Mouse (Mus musculus): ENCODE measurements around the gene Ovca2.

Ovca2 gene

DNA sequence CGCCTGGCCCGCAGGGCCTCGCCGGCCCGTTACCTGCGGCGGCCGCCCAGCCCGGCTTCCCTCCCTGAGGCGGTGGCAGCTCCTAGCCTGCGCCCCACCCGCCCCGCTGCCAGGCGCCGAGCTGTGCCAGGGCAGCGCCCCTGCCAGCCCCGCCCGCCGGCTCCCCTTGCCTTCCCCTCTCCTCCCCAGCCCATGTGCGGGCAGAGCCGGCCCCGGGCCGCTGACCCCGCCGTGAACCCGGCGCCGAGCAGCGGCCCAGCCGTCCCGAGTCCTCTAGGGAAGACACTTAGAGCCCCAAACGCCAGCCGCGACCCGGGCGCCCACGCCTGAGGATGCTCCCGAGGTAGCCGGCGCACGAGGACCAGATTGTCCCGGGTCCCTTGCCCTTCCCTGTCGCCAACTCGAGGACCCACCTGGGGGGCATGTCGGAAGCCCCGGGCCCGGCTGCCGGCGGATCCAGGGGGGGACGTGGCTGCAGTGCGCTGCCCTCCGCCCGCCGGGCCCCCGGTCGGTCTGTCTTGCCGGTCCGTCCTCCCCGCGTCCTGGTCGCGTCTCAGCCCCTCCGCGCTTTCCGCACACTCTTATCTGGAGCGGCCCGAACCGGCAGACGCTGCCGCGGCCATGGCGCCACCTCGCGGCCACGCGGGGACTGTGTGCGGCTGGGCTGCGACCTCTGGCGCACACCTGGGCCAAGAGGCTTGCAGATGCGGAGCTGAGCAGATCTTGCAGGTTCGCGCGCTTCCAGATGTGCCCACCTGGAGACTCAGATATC, 9.9 kb downstream of the Ovca2 start:
- DNase-seq: peak; percentile 75

DNA sequence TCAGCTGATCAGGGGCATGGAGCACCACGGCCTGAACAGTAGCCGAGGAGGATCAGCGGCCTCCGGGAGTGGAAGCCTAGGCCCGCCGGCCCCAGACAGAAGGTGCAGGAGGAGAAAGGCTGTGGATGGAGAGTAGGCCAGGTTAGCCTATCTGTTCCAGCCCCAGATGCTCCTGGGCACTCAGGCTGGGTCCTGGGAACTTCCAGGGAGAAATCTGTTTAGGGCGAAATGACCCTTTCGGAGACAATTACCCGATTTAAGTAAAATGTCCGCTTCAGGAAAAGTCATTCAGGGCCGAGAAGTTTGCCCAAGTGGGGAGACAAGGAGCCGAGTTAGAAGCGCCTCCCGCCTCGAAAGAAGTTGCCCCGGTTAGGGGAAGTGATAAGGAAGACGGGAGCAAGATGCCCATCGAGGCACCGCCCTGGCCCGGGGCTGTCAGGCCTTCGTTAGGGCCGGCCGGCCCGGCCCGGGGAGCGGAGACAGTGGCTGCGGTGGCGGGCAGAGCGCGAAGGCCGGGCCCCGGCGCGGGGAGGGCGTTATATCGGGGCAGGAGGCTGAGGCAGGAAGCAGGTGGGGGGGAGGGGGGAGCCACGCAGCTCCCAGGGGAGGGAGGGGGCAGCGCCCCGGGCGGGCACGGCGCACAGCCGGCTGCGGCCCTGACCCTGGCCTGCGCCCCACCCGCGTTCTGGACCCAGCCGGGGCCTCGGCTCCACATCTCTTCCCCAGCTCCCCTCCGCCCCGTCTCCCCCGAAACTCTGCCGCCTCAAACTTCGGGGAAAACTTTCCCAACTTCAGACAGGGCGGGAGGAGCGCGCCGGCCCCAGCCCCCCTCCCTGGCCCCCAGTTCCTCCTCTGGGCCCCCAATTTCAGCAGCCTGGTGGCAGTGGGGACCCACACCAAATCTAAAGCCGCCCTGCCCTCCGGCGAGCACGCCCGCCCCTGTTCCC, 10.7 kb downstream of the Ovca2 start:
- DNase-seq: no peak

DNA sequence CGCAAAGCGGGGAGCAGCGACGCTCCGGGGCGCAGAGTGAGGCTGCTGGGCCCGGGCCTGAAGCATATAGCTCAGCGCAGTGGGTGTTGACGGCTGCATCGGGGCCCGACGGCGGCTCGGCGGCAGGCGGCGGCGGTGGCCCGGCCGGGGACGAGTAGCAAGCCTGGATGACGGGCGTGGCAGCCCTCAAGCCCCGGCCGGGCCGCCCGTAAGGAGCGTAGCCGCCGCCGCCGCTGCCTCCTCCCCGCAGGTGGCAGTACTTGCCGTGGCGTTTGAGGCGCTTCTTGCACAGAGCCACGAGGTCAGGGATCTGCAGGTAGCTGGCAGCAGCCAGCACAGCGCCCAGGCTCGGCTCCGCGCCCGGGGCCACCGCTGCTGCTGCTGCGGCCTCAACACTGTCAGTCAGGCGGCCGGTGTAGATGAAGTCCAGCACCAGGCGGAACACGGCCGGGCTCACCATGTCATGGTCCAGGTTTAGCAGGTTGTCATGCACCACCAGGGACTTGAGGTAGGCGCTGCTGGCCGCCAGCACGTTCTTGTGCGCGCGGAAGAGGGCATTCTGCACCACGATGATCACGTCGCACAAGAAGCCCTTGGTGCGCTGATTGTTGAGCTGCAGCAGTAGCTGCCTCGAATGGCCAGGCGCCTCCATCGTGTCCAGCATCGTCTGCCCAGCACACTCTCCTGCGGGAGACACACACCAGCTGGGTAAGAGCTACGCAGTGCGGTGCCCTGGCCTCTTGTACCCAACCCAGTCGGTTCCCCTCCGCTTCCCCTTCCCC, 11.6 kb downstream of the Ovca2 start:
- no peak for DNase-seq

DNA sequence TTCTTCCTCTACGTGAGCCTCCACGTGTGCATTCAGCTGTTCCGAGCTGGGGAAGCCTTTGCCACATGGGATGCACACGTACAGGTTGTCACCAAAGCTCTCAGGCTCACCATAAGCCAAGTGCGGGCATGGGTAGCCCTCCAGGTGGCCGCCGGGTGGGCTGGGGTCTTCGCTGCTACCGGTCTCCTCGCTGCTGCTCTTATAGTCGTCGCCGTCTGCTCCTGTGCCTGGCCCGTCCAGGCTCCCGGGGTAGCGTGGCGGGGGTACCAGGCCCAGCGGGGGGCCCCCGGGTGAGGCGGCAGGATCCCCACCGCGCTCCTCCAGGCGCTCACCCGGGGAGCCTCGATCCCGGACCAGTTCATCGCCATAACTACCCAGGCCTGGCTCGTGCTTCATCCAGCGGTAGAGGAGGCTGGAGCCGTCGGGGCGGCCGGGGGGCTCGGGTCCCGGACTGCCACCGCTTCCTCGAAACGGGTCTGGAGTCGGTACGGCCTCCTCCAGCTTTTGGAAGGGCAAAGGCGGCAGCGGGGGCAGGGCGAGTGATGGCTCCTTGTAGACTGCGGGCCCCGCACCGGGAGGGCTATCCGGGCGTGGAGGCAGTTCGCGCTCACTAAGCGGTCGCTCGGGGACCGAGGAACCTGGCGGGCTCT, 12.3 kb downstream of the Ovca2 start:
- no peak for DNase-seq

DNA sequence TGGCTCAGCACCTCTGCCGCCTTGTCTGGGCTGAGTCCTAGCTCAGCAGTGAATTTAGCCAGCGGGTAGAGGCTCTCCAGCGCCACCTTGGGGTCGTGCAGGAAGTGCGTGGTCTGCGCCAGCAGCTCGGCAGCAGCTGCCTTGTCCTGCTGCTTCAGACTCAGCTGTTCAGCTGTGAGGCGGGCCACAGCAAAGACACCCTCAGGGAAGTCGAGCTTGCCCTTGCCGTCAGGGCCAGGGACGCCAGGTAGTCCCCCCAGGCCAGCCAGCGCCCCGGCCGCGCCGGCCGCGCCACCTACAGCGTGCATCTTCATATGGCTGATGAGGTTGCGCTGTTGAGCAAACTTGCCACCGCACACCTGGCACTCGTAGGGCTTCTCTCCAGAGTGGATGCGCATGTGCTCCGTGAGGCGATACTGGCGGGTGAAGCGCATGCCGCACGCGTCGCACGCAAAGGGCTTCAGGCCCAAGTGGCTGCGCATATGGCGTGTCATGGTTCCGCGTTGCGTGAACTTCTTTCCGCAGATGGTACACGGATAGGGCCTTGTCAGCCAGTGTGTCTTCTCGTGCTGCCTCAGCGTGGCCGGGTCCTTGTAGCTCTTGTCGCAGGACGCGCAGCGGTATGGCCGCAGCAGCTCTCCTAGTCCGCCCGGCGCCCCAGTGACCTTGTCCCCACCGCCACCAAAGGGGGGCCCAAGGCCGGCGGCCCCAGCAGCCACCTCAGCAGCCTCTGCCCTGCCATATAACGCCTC, 13.0 kb downstream of the Ovca2 start:
- DNase-seq: peak; percentile 78

DNA sequence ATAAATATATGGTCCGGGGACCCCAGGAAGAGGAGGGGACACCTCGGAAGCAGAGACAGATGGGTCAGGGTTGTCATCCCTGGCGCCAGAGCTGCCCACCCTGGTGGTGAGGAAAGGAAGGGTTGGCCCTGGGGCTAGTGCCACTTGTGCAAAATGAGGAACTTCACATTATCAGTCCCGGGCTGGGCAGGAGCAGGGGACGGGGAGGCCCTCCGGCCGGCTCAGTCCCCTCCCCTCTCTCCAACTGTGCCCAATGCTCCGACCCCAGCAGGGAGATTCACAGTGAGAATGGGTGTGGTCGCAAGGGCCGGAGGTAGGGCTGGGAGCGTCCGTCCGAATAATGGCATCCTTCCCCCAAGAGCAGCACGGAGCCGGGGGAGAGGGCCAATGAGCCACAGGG, 13.9 kb downstream of the Ovca2 start:
- no peak for DNase-seq

DNA sequence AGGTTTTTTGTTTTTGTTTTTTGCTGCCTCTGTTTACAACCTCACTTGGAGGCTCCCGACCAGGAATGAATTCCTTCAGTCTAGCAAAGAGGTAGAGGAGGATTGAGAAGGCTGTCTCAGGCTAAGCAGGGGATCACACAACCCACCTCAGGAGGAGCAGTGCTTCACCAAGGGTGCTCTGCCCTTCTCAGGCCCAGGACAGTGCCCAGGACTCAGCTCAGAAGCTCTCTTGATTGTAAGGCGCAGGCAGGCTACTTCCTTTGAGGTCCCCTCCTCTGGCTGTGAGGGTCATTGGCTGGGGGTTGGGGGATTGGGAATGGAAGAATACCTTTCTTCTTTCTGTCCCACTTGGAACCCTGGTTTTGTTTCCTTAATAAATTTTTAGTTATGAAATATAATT, 14.6 kb downstream of the Ovca2 start:
- no peak for DNase-seq

DNA sequence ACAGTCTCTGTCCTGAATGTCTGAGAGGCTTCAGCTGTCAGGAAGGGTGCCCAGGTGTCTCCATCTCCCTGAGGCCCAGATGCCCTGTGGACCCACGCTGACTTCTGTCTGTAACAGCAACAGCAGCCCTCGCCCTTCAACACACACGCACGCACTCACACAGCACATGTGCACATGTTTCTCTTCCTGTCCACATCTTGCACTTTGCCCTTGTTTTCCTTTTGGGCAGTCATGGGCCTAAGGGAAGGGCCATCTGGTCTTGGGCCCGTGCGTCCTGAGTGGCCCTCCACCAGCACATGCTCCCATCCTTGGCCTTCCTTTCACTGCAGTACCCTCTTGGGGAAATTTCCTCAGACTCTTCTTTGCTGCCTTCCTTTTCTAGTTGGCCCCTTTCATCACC, 15.3 kb downstream of the Ovca2 start:
- DNase-seq: no peak

DNA sequence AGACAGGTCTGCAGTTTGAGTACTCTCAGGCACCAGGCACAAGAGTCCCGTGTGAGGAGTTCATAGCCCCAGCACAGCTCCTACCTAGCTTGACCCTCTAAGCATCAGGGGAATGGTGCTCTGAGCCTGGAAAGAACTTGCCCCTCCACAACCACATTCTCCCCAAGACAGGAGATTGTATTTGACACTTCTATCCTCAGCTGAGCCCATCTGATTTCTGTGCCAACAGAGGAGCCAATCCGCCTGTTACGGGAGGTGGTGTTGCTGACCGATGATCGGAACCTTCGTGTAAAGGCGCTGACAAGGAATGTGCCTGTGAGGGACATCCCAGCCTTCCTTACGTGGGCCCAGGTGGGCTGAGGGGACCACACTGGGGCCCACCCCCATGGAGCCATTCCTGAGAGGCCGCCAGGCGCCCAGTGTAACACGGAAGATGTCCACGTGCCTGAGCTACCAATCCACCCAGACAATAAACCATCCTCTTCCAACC, 16.0 kb downstream of the Ovca2 start:
- no peak for DNase-seq

DNA sequence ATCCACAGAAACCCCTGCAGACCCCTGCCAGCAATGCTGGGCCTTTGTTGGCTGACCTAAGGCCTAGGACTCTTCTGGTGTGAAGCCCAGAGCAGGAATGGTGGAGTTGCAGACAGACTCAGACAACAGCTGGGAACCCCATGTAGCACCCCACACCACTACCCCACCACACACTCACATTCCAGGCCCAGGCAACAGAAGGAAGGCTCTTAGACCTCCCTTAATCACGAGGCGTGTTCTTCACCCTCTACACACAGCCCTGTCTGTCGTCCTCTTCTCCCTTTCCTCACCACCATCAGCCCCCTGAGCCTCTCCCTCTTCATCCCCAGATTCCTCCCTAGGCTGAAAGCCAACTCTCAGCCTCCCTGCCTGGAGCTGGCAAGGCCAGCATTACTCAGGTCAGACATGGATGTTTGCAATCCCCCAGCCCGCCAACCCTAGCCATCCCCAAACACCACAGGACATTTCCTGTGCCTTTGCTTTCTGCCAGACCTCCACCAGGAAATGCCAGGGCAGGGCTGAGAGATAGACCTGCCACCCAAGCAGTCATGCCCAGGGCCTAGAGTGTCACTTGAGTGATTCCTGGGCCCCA, 17.1 kb downstream of the Ovca2 start:
- no peak for DNase-seq

DNA sequence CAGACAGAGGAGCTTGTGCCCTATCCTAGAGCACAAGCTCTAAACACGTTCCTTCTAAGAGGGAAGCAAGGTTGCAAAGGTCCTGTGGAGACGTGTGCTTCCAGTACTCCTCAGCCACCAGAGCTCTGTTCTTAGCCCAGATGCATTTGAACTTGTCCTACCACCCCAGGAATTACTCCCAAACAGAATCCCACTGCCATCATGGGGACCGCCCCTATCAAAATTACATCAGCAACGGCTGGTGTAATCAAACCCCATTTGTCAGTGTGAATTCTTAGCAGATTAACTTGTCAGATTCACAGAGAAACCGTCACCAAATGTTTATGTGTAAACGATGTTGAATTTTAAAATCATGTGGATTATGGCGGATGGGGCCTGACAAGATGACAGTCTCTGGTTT, 17.7 kb downstream of the Ovca2 start:
- no peak for DNase-seq

DNA sequence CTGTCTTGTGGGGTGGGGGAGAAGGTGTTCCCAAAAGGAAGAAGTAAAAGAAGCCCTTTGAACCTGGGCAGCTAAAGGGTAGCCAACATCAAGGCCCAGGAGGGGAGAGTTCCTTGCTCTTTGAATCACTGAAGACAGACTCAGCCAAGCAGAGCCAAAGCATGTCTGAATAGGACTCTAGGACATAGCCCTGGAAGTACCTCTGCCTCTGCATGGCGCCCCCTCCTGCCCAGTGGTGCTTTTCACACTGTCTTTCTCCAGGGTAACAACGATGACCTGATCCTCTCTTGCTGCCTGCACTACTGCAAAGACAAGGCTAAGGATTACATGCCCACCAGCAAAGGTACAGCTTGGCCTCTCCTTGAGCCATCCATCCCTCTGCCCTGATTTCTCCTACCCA, 19.1 kb downstream of the Ovca2 start:
- DNase-seq: no peak

DNA sequence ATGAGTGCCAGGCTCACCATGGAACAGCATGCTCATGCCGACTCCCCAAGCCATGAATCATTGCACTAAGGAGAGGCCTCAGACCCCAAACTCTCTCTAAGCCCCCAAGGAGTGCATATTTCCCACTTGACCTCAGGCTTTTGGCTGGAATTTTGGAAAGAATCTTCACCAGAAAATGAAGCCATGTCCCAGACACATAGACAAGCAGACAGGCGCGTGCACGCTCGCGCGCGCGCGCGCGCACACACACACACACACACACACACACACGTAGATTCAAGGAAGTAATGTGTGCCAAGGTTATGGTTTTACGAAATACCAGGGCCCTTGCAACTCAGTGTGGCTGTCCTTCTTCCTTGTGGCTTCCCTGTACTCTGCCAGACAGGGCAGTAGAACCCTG, 20.2 kb downstream of the Ovca2 start:
- DNase-seq: no peak

DNA sequence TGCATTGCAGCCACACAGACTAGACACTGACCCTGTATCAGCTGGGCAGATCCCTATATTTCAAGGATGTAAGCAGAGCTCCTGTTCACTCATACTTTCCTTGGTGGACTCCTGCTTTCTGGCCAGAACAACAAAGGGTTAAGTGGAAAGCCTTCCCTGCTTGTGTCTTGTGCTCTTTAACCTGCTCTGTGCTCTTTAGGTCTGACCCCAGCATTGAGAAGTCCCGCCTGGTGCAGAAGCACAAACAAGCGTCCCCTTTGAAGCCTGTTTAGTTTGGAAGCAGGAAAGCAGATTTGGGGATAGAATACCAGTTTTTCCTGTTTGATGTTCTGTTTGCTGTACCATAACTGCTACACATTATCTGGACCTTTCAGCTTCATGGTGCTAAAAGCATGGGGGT, 20.7 kb downstream of the Ovca2 start:
- no peak for DNase-seq

DNA sequence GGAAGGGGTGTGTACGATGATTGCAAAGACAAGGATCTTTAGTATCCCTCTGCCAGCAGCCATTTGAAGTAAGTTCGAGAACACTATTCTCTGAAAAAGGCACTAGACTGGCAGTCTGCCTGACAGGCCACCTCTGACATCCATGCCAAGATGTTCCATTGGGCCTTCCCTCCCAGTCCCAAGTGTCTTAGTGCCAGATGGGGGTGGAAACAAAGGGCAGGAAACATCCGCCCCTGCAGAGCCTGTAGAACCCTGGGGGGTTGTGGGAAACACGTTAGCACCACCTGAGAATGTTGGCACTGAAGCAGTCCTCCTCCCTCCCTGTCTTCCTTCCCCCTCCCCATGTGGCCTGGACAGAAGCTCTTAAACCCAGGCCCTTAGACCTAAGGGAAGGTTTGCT, 21.6 kb downstream of the Ovca2 start:
- no peak for DNase-seq

DNA sequence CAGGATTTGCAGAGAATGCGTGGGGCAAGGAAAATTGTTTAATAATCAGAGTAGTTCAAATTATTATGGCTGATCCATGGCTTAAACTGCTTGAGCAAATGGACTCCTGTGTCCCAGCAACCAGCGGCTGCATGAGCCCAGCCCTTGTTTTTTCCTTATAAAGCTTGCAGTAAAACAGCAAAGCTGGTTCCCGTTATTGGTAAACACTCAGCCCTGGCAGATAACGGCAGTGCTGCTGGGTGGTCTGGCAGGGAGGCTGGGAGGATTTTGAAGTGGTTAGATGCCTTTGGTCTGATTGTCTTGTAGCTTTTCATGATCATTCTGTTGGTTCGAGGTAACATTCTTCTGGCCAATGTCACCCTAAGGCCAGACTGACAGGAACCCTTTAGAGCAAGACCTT, 22.2 kb downstream of the Ovca2 start:
- DNase-seq: no peak

DNA sequence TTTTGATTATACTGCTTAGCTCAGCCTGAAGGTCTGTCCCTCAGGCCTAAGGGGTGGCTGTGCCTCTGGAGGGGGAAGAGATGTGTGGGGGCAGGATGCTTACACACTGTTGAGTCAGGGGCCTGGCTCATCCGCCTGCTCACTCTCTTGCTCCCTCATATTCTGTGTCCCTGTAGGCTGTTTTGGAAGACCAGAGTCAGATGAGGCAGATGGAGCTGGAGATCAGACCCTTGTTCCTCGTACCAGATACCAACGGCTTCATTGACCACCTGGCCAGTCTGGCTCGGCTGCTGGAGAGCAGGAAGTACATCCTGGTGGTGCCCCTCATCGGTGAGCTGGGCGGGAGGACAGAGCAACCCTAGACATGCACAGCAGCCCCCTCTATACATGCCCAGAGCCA, 22.6 kb downstream of the Ovca2 start:
- DNase-seq: no peak

DNA sequence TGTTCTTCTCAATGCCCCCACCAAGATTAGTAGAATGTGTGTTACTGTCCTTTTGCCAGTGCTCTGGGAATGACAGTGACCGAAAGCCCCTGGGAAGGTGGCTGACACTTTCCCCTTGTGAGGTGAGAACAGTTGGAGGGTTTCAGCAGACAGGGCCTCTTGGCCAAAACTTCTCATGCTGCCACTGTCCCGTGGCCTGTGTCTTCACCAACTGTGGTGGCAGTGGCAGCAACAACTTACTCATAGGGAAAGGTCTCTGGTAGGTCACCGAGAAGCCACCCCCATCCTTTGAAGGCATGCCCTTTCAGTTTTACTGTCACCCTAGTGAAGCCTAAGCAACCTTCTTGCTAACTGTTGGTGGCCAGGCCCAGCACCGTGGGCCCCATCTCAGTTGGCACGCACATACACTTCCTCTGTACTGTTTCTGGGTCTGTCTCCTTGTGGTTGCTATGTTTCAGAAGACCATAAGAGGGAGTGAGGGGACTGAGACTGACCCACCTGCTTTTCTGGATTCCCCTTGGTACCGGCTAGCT, 24.5 kb downstream of the Ovca2 start:
- DNase-seq: no peak

DNA sequence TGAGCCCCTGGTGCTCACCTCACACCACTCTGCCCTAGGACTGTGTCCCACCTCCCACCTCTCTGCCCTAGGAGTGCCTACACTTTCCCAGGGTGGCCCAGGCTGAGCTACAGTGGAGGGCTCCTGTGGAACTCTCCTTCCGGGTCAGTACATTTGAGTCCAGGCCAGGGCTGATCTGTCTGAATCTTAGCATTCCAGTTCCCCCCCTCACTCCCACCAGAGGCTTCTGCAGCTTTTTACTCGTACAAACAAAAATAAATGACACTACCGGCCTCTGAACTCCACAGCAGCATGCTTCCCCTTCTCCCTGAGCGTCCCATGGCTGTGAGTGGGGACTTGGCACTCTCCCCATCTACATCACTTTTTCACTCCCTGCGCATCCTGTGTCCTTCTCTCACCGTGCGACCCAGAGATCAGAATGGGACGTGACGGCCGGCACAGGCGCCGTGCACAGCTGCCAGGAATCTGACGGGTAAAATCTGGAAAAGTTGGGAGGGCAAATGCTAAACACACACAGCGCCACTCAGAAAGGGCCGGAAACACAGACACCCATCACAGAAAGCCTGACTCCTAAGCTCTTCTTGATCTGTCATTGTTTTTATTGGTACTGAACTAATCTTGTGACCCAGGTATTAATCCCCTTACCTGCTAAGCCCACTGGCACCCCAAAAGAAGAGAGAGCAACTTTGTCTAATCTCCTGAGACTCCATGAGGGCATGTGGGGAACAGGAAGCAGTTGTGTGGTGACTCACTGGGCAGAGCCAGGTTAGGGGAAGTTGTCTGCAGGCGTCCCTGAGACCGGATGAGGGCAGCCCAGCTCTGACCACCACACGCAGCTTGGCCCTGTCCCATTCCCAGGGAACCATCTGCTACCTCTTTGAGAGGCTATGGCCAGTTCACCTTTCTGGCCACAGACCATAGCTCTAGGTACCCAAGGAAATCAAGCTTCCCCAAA, 25.8 kb downstream of the Ovca2 start:
- no peak for DNase-seq

DNA sequence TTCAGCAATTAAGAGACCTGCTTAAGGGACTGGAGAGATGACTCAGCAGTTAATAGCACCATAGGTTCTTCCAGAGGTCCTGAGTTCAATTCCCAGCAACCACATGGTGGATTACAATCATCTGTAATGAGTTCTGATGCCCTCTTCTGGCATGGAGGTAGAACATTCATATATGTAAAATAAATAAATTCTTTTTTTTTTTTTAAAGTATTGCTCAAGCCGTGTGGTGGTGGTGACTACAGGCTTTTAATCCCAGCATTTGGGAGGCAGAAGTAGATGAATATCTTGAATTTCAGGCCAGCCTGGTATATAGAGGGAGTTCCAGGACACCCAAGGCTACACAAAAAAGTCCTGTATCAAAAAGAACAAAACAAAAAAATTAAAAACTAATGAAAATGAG, 28.3 kb downstream of the Ovca2 start:
- no peak for DNase-seq
